Comparison of ENCODE assay signal across 8 mouse cellular contexts in the genomic region with DNA sequence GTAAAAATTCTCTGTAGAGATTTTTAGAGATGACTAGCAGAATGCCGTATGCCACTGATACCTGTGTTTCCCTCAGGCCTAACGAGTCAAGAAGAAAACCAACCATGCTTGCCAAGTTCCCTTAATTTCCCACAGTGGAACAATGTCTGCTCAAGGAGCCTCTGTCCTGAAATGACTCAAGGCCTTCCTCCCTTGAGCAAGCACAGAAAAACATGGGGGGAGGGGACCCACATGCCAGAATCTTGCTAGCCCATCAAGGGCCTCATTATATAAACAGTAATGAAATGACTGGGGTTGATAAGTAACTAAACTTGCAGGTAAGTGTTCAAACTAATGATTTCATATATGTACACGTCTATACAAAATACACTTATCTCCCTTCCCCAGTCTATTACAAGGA.
A peak's percentile ranks its signal among the peaks of the same experiment; 100 is the strongest.
DNase-seq lines count a peak whose midpoint lies in the region; ATAC-seq lines count a peak whose summit lies in the region.
"Had no signal": no experiment of that assay in that cellular context is flagged by ENCODE, and none has a peak within 500 bp of the region (broad histone marks: within the 10 kb centered on the region; RNA-seq: fewer than 3 reads in every experiment).

No protein-coding gene starts in this region.

- H3K4me3 ChIP-seq in kidney, embryonic 15.5 days (replicated peaks), result no peak overlapping the region
- H3K4me3 ChIP-seq in stomach, embryonic 14.5 days (ENCODE audit: low read depth, low read length), result no peak overlapping the region
- H3K4me3 ChIP-seq: embryonic facial prominence, embryonic 13.5 days had no signal

- H3K4me1 ChIP-seq in kidney, embryonic 15.5 days, result peaks cover 35% of the 10 kb centered on the region
- H3K4me1 ChIP-seq in stomach, embryonic 14.5 days (ENCODE audit: control insufficient read depth, insufficient read depth, low read length), result peaks cover 10% of the 10 kb centered on the region

- H3K4me2 ChIP-seq in kidney, embryonic 15.5 days, result no peak overlapping the region
- no peak overlapping the region for H3K4me2 ChIP-seq in stomach, embryonic 14.5 days (replicated peaks; ENCODE audit: low read depth, low read length)

- H3K27ac ChIP-seq in kidney, embryonic 15.5 days, result peak overlapping the region; percentile 77; the same call in 1 of the 2 replicates
- H3K27ac ChIP-seq in stomach, embryonic 14.5 days (ENCODE audit: low read length), result no peak overlapping the region

- no peaks in the 10 kb centered on the region for H3K27me3 ChIP-seq in kidney, embryonic 15.5 days
- H3K27me3 ChIP-seq in stomach, embryonic 14.5 days (ENCODE audit: control insufficient read depth, insufficient read depth, low read length), result no peaks in the 10 kb centered on the region
- H3K27me3 ChIP-seq: embryonic facial prominence, embryonic 13.5 days had no signal

- peak; percentile 10 for DNase-seq in layer of hippocampus, adult 9-11 months
- no peak for DNase-seq in layer of hippocampus, postnatal 25 days (ENCODE audit: extremely low spot score in 1 of 2, low spot score in 1 of 2)
- DNase-seq in embryo, embryonic 10.5 days (ENCODE audit: low spot score), result peak; percentile 35
- DNase-seq in frontal cortex, postnatal 10 days (ENCODE audit: low spot score in 2 of 2), result no peak
- no peak for DNase-seq in layer of hippocampus, postnatal 36 days

- no peaks in the 10 kb centered on the region for H3K36me3 ChIP-seq in kidney, embryonic 15.5 days
- H3K36me3 ChIP-seq in stomach, embryonic 14.5 days (ENCODE audit: control insufficient read depth, insufficient read depth, low read length), result no peaks in the 10 kb centered on the region
- H3K36me3 ChIP-seq: embryonic facial prominence, embryonic 13.5 days had no signal

- peak; percentile 63 for ATAC-seq in kidney, embryonic 15.5 days (replicated peaks; ENCODE audit: low FRiP score)
- peak; percentile 71 for ATAC-seq in stomach, embryonic 14.5 days (ENCODE audit: insufficient number of reproducible peaks, insufficient read depth, low FRiP score, low read depth)

- WGBS in kidney, embryonic 15.5 days, result 33% methylated on average over 3 of the region's 3 CpGs
- 55% methylated on average over 3 of the region's 3 CpGs for WGBS in stomach, embryonic 14.5 days

- no peak overlapping the region for H3K9ac ChIP-seq in kidney, embryonic 15.5 days
- no peak overlapping the region for H3K9ac ChIP-seq in stomach, embryonic 14.5 days (replicated peaks; ENCODE audit: low read depth, low read length)
- H3K9ac ChIP-seq: embryonic facial prominence, embryonic 13.5 days had no signal

- no peaks in the 10 kb centered on the region for H3K9me3 ChIP-seq in kidney, embryonic 15.5 days (replicated peaks)
- no peaks in the 10 kb centered on the region for H3K9me3 ChIP-seq in stomach, embryonic 14.5 days (ENCODE audit: control insufficient read depth, low read depth, low read length)
- H3K9me3 ChIP-seq: embryonic facial prominence, embryonic 13.5 days had no signal

Comparison
In these comparisons a context has a peak if more than half of its experiments do, and no peak if none do; other contexts are left out.
1. DNase-seq: peak in layer of hippocampus, adult 9-11 months (single experiment) and embryo, embryonic 10.5 days (single experiment); none in layer of hippocampus, postnatal 25 days (0 of 2), frontal cortex, postnatal 10 days (0 of 2) and layer of hippocampus, postnatal 36 days (0 of 2).